Mouse (Mus musculus) spleen, postnatal 4 days (tissue): ENCODE data around the gene Hmgb3.

Source experiments
- DNase-seq, 2 experiments: peaks; one replicate each; pipeline ENCODE4 v3.0.0; 2022; ENCODE audit warnings: low spot score in 2 of 2

Gene Hmgb3

DNA sequence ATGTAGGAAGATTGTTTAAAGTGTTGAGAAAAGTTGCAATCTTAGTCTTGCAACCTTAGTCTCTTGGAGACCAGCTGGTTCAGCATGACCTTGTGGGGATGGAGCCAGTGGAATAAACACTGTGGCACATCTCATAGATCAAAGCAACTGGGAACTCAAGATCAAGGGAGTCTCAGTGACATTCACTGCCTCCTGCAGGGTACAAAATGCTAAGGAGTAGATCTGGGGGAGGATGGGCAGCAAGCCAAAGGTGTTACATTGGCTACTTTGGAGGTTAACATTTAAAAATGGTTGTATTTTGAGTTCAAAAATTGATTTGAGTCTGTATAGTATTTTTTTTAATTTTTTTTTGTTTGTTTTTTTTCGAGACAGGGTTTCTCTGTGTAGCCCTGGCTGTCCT lies 33.5 kb downstream of the Hmgb3 start:
- no peak for DNase-seq

DNA sequence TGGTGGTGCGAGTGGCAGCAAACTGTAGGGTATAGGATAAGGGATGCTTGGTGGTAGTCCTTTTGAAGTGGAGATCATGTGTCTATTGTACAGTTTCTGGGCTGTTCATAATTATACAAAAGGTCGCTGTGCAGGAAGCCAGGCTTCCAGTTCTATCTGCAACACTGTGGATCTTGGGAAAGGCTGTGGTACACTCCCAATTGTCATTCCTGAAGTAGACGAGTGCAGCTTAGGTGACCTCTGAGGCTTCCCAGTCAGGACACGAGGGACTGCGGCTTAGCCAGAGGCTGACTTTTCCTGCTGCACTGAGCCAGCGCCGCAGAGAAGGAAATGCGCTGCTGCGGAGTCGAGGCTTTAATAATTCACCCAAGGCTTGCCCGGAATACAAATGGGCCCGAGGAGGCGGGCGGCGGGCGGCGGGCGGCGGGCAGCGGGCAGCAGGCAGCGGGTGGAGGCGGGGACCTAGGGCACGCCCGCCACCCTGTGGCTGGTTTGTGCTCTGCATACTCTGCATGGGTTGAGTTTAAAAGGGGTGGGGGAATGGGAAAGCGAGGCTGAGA lies 45.4 kb downstream of the Hmgb3 start:
- peak; percentile 40 to 70 for DNase-seq
